ENCODE assay signal across 12 mouse cellular contexts in genomic region chr19:46447110-46447509, GRCm38 (mm10). TPM values are rescaled to one million over a fixed set of nuclear protein-coding genes. Genes with fewer than 3 reads are reported as not detected.
DNase-seq lines count a peak whose midpoint lies in the region; ATAC-seq and TF ChIP-seq lines count a peak whose summit lies in the region.
"Had no signal": no experiment of that assay in that cellular context is flagged by ENCODE, and none has a peak within 500 bp of the region (broad histone marks: within the 10 kb centered on the region; RNA-seq: fewer than 3 reads in every experiment).

No protein-coding gene starts in this region.

- no peaks in the 10 kb centered on the region for H3K36me3 ChIP-seq in hindbrain, embryonic 15.5 days

- peak; percentile 77 to 82 for DNase-seq in cerebellum, postnatal 10 days
- no peak for DNase-seq in cerebellum, adult 11 months
- peak; percentile 28 for DNase-seq in layer of hippocampus, adult 11-12 months (ENCODE audit: low spot score)
- DNase-seq in layer of hippocampus, postnatal 10 days (ENCODE audit: low spot score in 2 of 2), result no peak
- DNase-seq in brain, embryonic 14.5 days (ENCODE audit: low read depth), result peak; percentile 89
- DNase-seq in MN1 (ENCODE audit: low spot score), result no peak
- DNase-seq in adrenal gland, postnatal 4 days (ENCODE audit: low spot score in 2 of 2), result no peak
- DNase-seq: adrenal gland, postnatal 14 days; heart, postnatal 36 days; layer of hippocampus, adult 9-11 months had no signal

- no peak for TF ChIP-seq POLR2A in brain, embryonic 14.5 days (IDR thresholded peaks at IDR 0.05; ENCODE audit: borderline replicate concordance, extremely low read depth, insufficient read depth, insufficient read length, poor library complexity, severe bottlenecking)

- H3K9ac ChIP-seq in hindbrain, embryonic 15.5 days, result no peak overlapping the region

- H3K27me3 ChIP-seq in hindbrain, embryonic 15.5 days, result no peaks in the 10 kb centered on the region

- TF ChIP-seq CTCF in brain, embryonic 14.5 days (IDR thresholded peaks at IDR 0.05; ENCODE audit: borderline replicate concordance, extremely low read depth, insufficient read depth, insufficient read length), result no peak

- peak; percentile 49; the same call in 1 of the 2 replicates for ATAC-seq in hindbrain, embryonic 15.5 days (ENCODE audit: low FRiP score, low read depth)

- 23% methylated on average over 7 of the region's 7 CpGs for WGBS in hindbrain, embryonic 15.5 days

- H3K9me3 ChIP-seq in hindbrain, embryonic 15.5 days, result no peaks in the 10 kb centered on the region

- peak overlapping the region; percentile 65 for H3K27ac ChIP-seq in hindbrain, embryonic 15.5 days (replicated peaks)
- H3K27ac ChIP-seq: macrophage had no signal

- no peak overlapping the region for H3K4me3 ChIP-seq in hindbrain, embryonic 15.5 days

- no peak overlapping the region for H3K4me2 ChIP-seq in hindbrain, embryonic 15.5 days

- H3K4me1 ChIP-seq in hindbrain, embryonic 15.5 days (replicated peaks), result peaks cover 53% of the 10 kb centered on the region

RNA-seq across cellular contexts. Expression of gene Sufu, which starts 50.4 kb away (rescaled TPM):
- total RNA-seq in layer of hippocampus, postnatal 10 days (2021), result 10 to 100 TPM; 20.8 to 21.9 TPM
- polyA plus RNA-seq in brain, embryonic 14.5 days (2012; rRNA removed), result 21.8 and 26.0 TPM in 2 replicates
- polyA plus RNA-seq in hindbrain, embryonic 15.5 days (2015; fragmentation: Nextera tagmentation; extraction: Ambion mirVana), result 23.4 and 24.7 TPM in 2 replicates
- 10 to 100 TPM; 30.5 to 34.6 TPM for total RNA-seq in adrenal gland, postnatal 4 days (2021)

RNA-seq across cellular contexts. Expression of gene Actr1a, which starts 51.6 kb away (rescaled TPM):
- total RNA-seq in layer of hippocampus, postnatal 10 days (2021), result 100 to 1,000 TPM; 233 to 238 TPM
- 224 and 264 TPM in 2 replicates for polyA plus RNA-seq in brain, embryonic 14.5 days (2012; rRNA removed)
- polyA plus RNA-seq in hindbrain, embryonic 15.5 days (2015; fragmentation: Nextera tagmentation; extraction: Ambion mirVana), result 329 and 338 TPM in 2 replicates
- total RNA-seq in adrenal gland, postnatal 4 days (2021), result 100 to 1,000 TPM in 1 of 2 experiments, 10 to 100 TPM in 1; 95.3 to 110 TPM

RNA-seq across cellular contexts. Expression of gene Trim8, which starts 54.4 kb away (rescaled TPM):
- 100 to 1,000 TPM; 108 to 111 TPM for total RNA-seq in layer of hippocampus, postnatal 10 days (2021)
- 35.3 and 63.0 TPM in 2 replicates for polyA plus RNA-seq in brain, embryonic 14.5 days (2012; rRNA removed)
- 27.8 and 31.9 TPM in 2 replicates for polyA plus RNA-seq in hindbrain, embryonic 15.5 days (2015; fragmentation: Nextera tagmentation; extraction: Ambion mirVana)
- total RNA-seq in adrenal gland, postnatal 4 days (2021), result 10 to 100 TPM; 60.5 to 70.3 TPM

Comparison
In these comparisons a context has a peak if more than half of its experiments do, and no peak if none do; other contexts are left out.
1. DNase-seq: peak in cerebellum, postnatal 10 days (2 of 2), layer of hippocampus, adult 11-12 months (single experiment) and brain, embryonic 14.5 days (single experiment); none in cerebellum, adult 11 months (single experiment), layer of hippocampus, postnatal 10 days (0 of 2), MN1 (single experiment) and adrenal gland, postnatal 4 days (0 of 2).